Mouse (Mus musculus) heart, embryonic 14.5 days (tissue): ENCODE measurements around the gene Commd4. TPM values are rescaled to one million over a fixed set of nuclear protein-coding genes. Genes with fewer than 3 reads are reported as not detected.
A peak's percentile ranks its signal among the peaks of the same experiment; 100 is the strongest.

Experiments used
- ATAC-seq: fragments of 200-750 bp; cut with Nextera tagmentation; 2 replicates; pipeline ENCODE4 v1.8.0; 2017; ENCODE audit warnings: low read depth, moderate TSS enrichment; ENCODE audit not compliant: insufficient number of reproducible peaks, insufficient read depth, low FRiP score
- H3K27ac ChIP-seq, 2 experiments: fragments of 200-500 bp in 1 of 2; fragments of 300-500 bp in 1 of 2; sonication (generic) in 1 of 2; replicated peaks in 1 of 2; 2 replicates each; pipeline ENCODE4 v1.5.1; 2012 to 2014; ENCODE audit warnings: low read depth in 2 of 2, low read length in 2 of 2, control low read depth in 1 of 2, mild to moderate bottlenecking in 1 of 2, mixed read lengths in 1 of 2; ENCODE audit not compliant: control insufficient read depth in 1 of 2, insufficient read depth in 1 of 2
- H3K27me3 ChIP-seq: fragments of 300-500 bp; sonication (generic); 2 replicates; pipeline ENCODE4 v1.6.1; 2014; ENCODE audit warnings: mild to moderate bottlenecking, low read length, control low read depth; ENCODE audit not compliant: control insufficient read depth, insufficient read depth
- H3K36me3 ChIP-seq: fragments of 300-500 bp; sonication (generic); 2 replicates; pipeline ENCODE4 v1.6.1; 2014; ENCODE audit warnings: mild to moderate bottlenecking, control low read depth, low read length, mixed read lengths; ENCODE audit not compliant: control insufficient read depth, insufficient read depth
- H3K4me1 ChIP-seq, 2 experiments: fragments of 200-500 bp in 1 of 2; fragments of 300-500 bp in 1 of 2; sonication (generic) in 1 of 2; 2 replicates each; pipeline ENCODE4 v1.6.1; 2012 to 2014; ENCODE audit warnings: low read length in 2 of 2, control low read depth in 1 of 2, mixed read lengths in 1 of 2; ENCODE audit not compliant: control insufficient read depth in 2 of 2, insufficient read depth in 2 of 2
- H3K4me2 ChIP-seq: fragments of 300-500 bp; sonication (generic); 2 replicates; pipeline ENCODE4 v1.6.1; 2014; ENCODE audit warnings: mild to moderate bottlenecking, low read length
- H3K4me3 ChIP-seq, 2 experiments: fragments of 200-500 bp in 1 of 2; fragments of 300-500 bp in 1 of 2; sonication (generic) in 1 of 2; 2 replicates each; pipeline ENCODE4 v1.5.1; 2012 to 2014; ENCODE audit warnings: low read length in 2 of 2, mild to moderate bottlenecking in 2 of 2, control low read depth in 1 of 2, low read depth in 1 of 2, moderate library complexity in 1 of 2; ENCODE audit not compliant: control insufficient read depth in 1 of 2, insufficient read depth in 1 of 2
- H3K9ac ChIP-seq: fragments of 300-500 bp; sonication (generic); 2 replicates; pipeline ENCODE4 v1.6.1; 2014; ENCODE audit warnings: mild to moderate bottlenecking, low read length
- H3K9me3 ChIP-seq: fragments of 300-500 bp; sonication (generic); 2 replicates; pipeline ENCODE4 v1.6.1; 2016; ENCODE audit warnings: low read length, control low read depth; ENCODE audit not compliant: control insufficient read depth
- WGBS: fragments of 180-500 bp; shearing (Covaris S2); extraction: QIAGEN DNeasy Blood & Tissue Kit; methylation state at CpG from one replicate; pipeline ENCODE4 v1.1.7; 2014; 5-methylcytosine and 5-hydroxymethylcytosine counted together
- polyA plus RNA-seq: library from polyadenylated mRNA; unstranded; fragments of >200 nt; fragmentation: Nextera tagmentation; extraction: Ambion mirVana; gene quantifications from 2 replicates; pipeline ENCODE4 v1.2.1, GENCODE M21; 2014

The Commd4 gene
- polyA plus RNA-seq, 1 experiment from 2014 or later = 77.7 TPM

DNA sequence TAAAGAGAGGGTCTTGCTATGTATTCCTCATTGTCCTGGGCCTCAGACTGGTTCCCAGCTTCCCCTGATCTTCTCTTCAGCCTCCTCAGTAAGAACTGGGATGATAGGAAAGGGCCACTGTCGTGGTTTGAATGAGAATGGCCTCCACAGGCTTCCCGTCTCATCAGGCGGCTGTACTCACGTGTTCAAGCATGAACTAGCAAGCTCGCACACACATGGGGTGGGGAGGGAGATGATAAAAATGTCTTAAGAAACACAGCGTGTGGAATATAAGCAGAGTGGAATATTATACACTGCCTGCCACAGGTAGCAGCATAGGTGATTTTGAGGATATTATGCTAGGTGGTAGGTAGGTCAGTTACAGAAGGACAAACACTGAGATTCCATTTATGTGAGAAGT is 9.1 kb downstream of the Commd4 start:
- ATAC-seq = no peak
- Histone ChIP-seq H3K4me2 (peak overlapping the region; percentile 68), H3K9me3 (no peaks in the 10 kb centered on the region), H3K27me3 (no peaks in the 10 kb centered on the region), H3K4me3 (peak overlapping the region in 1 of 2 experiments; percentile 57; a peak in 2 of 4 replicates), H3K36me3 (no peaks in the 10 kb centered on the region), H3K9ac (peak overlapping the region; percentile 73; the same call in 1 of the 2 replicates), H3K4me1 (peaks cover 6 to 13% of the 10 kb centered on the region in 2 experiments; a peak in 3 of 4 replicates), H3K27ac (peak overlapping the region in 1 of 2 experiments; percentile 88; a peak in 1 of 4 replicates)
- 77% methylated on average over 6 of the region's 6 CpGs for WGBS

- no peaks in the 10 kb centered on the region for H3K27me3 ChIP-seq
- peak within 1 kb of the TSS; percentile 87 to 88 for H3K27ac ChIP-seq
- H3K9me3 ChIP-seq = no peaks in the 10 kb centered on the region
- H3K36me3 ChIP-seq = peaks cover 5% of the 10 kb centered on the region
- peaks cover 6 to 13% of the 10 kb centered on the region in 2 experiments; a peak in 3 of 4 replicates for H3K4me1 ChIP-seq
- 2% methylated on average over 27 of the region's 27 CpGs for WGBS
- peak within 1 kb of the TSS; percentile 73 for H3K9ac ChIP-seq
- peak within 1 kb of the TSS; percentile 68 for H3K4me2 ChIP-seq
- ATAC-seq = peak; percentile 85
- peak within 1 kb of the TSS; percentile 57 to 74 for H3K4me3 ChIP-seq
Measured at GRCm38 (mm10) chr9:57148144-57148878, 9.8 kb downstream of the Commd4 start, which contains the start of gene Neil1. Neil1 (minus strand) TSS chr9:57148305.

- peak overlapping the region; percentile 68 for H3K4me2 ChIP-seq
- 6% methylated on average over 19 of the region's 19 CpGs for WGBS
- peaks cover 13% of the 10 kb centered on the region for H3K36me3 ChIP-seq
- no peaks in the 10 kb centered on the region for H3K27me3 ChIP-seq
- H3K4me3 ChIP-seq = peak overlapping the region; percentile 57 to 74
- peak overlapping the region; percentile 87 to 88; a peak in 3 of 4 replicates for H3K27ac ChIP-seq
- H3K9me3 ChIP-seq = no peaks in the 10 kb centered on the region
- ATAC-seq = peak; percentile 29; the same call in 1 of the 2 replicates
- peak overlapping the region; percentile 73 for H3K9ac ChIP-seq
- H3K4me1 ChIP-seq = peaks cover 6 to 13% of the 10 kb centered on the region in 2 experiments; a peak in 3 of 4 replicates
Measured at GRCm38 (mm10) chr9:57147205-57148143, 10.7 kb downstream of the Commd4 start.

DNA sequence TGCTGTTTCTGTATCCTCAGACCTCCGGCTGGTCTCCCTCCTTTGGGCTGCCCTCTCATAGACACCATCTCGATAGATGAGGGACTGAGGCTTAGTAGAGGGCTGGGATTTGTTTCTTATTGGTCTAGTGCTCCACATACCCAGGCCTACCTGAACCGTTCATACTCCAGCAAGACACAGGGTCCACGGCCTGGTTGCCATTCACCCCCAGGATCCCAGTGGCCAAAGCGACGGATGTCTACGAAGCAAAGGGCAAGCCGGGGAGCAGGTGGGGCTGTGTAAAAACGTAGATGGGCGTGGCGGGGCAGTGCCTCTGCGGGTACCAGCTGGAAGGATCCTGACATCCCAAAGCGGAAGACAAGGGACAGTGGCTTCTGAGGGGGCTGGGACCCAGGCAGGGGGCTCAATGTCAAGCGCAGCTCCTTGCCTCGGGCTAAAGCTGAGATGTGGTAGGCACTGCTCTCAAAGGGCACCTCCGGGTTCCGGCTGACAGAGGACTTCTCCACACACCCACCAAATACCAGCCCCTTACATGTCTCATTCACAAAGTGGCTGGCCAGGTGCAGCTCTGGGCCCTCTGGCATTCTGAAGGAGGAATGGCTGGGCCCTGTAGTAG is 11.6 kb downstream of the Commd4 start:
- Histone ChIP-seq H3K4me3 (no peak overlapping the region), H3K9ac (no peak overlapping the region), H3K9me3 (no peaks in the 10 kb centered on the region), H3K4me2 (no peak overlapping the region; the same call in 1 of the 2 replicates), H3K27me3 (no peaks in the 10 kb centered on the region), H3K4me1 (peaks cover 6 to 19% of the 10 kb centered on the region in 2 experiments; a peak in 3 of 4 replicates), H3K36me3 (peaks cover 22% of the 10 kb centered on the region), H3K27ac (no peak overlapping the region)
- 88% methylated on average over 17 of the region's 17 CpGs for WGBS
- ATAC-seq = no peak

GRCm38 (mm10) chr9:57144830-57145229 is 13.3 kb downstream of the Commd4 start:
- Histone ChIP-seq H3K4me2 (no peak overlapping the region), H3K9me3 (no peaks in the 10 kb centered on the region), H3K27ac (no peak overlapping the region), H3K4me3 (no peak overlapping the region), H3K4me1 (peaks cover 6 to 19% of the 10 kb centered on the region in 2 experiments; a peak in 3 of 4 replicates), H3K36me3 (peaks cover 39% of the 10 kb centered on the region), H3K27me3 (no peaks in the 10 kb centered on the region), H3K9ac (no peak overlapping the region)
- WGBS = 82% methylated on average over 8 of the region's 8 CpGs
- ATAC-seq = no peak

- ATAC-seq = no peak
- no peak overlapping the region for H3K9ac ChIP-seq
- peaks cover 55% of the 10 kb centered on the region for H3K36me3 ChIP-seq
- no peaks in the 10 kb centered on the region for H3K27me3 ChIP-seq
- H3K4me2 ChIP-seq = no peak overlapping the region
- H3K4me1 ChIP-seq = peaks cover 5 to 14% of the 10 kb centered on the region in 2 experiments; a peak in 3 of 4 replicates
- no peak overlapping the region for H3K4me3 ChIP-seq
- no peak overlapping the region for H3K27ac ChIP-seq
- H3K9me3 ChIP-seq = no peaks in the 10 kb centered on the region
- 86% methylated on average over 11 of the region's 11 CpGs for WGBS
Measured at GRCm38 (mm10) chr9:57143212-57143611, 14.9 kb downstream of the Commd4 start.
